Mouse (Mus musculus): ENCODE data around the gene Chst1. TPM values are rescaled to one million over a fixed set of nuclear protein-coding genes. Genes with fewer than 3 reads are reported as not detected.

Gene Chst1
- polyA plus RNA-seq, 1 experiment from 2014 or later = 0.24 TPM

DNA sequence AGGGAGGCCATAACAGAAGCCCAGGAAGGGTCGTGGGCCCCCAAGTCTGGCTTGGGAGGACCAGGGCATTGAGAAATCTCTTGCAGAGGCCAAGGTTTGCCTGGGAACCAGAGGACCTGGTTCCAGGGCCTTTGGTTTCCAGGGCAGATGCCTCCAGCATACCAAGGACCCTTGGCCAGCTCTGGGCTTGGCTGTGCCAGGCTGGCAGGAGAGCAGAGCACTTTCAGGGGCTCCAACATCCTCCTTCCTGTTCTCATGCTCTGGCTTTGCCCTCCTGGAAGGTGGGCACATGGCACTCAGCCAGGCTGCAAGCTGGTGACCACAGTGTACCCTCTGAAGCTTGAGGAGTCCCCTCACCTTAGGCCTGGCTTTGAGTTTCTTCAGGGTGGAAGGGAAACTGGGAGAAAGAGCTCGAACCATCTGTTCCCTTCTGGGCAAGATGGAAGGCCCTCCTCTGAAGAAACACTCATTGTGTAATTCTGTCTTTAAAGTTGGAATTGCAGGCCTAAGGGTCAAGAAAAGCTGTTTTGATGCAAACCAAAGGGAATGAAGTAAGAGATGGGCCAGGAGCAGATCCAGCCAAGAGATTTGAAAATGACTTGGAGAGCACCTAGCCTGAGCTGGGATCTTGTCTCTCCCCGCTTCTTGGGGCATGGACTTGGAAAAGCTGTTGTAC is 10.3 kb downstream of the Chst1 start:
- Histone ChIP-seq H3K27ac (replicated peaks) (no peak overlapping the region), H3K4me2 (no peak overlapping the region), H3K9me3 (replicated peaks) (no peaks in the 10 kb centered on the region), H3K27me3 (peaks cover 17% of the 10 kb centered on the region; the same call in 1 of the 2 replicates), H3K4me1 (replicated peaks) (0 out of 2 replicates have a peak, but pooled peaks cover 5% of the 10 kb centered on the region), H3K36me3 (replicated peaks) (no peaks in the 10 kb centered on the region), H3K4me3 (replicated peaks) (no peak overlapping the region), H3K9ac (no peak overlapping the region)
- ATAC-seq (ENCODE audit: insufficient read depth) = no peak
- WGBS (ENCODE audit: insufficient replicate concordance) = 58% methylated on average over 3 of the region's 3 CpGs

- Histone ChIP-seq H3K4me2 (no peak overlapping the region), H3K9me3 (replicated peaks) (no peaks in the 10 kb centered on the region), H3K27me3 (no peaks in the 10 kb centered on the region), H3K27ac (replicated peaks) (no peak overlapping the region), H3K4me1 (replicated peaks) (peaks cover 10% of the 10 kb centered on the region; the same call in 1 of the 2 replicates), H3K9ac (no peak overlapping the region), H3K36me3 (replicated peaks) (no peaks in the 10 kb centered on the region), H3K4me3 (replicated peaks) (no peak overlapping the region)
- WGBS (ENCODE audit: insufficient replicate concordance) = 84% methylated on average over 15 of the region's 15 CpGs
- ATAC-seq (ENCODE audit: insufficient read depth) = no peak
Measured at GRCm38 (mm10) chr2:92613645-92614044, 14.1 kb downstream of the Chst1 start.

DNA sequence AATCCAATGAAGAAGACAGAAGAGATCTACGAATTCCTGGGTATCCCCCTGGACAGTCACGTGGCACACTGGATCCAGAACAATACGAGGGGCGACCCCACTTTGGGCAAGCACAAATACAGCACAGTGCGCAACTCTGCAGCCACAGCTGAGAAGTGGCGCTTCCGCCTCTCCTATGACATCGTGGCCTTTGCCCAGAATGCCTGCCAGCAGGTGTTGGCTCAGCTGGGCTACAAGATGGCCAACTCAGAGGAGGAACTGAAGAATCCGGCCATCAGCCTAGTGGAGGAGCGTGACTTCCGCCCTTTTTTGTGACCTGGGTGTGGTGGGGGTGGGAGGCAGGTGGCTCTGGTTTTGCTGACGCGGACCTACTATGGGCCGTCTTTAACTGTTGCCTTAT is 14.6 kb downstream of the Chst1 start:
- Histone ChIP-seq H3K9ac (no peak overlapping the region), H3K27me3 (no peaks in the 10 kb centered on the region), H3K27ac (replicated peaks) (no peak overlapping the region), H3K4me2 (no peak overlapping the region), H3K4me1 (replicated peaks) (peaks cover 10% of the 10 kb centered on the region; the same call in 1 of the 2 replicates), H3K36me3 (replicated peaks) (no peaks in the 10 kb centered on the region), H3K4me3 (replicated peaks) (no peak overlapping the region), H3K9me3 (replicated peaks) (no peaks in the 10 kb centered on the region)
- no peak for ATAC-seq (ENCODE audit: insufficient read depth)
- WGBS (ENCODE audit: insufficient replicate concordance) = 78% methylated on average over 14 of the region's 14 CpGs

DNA sequence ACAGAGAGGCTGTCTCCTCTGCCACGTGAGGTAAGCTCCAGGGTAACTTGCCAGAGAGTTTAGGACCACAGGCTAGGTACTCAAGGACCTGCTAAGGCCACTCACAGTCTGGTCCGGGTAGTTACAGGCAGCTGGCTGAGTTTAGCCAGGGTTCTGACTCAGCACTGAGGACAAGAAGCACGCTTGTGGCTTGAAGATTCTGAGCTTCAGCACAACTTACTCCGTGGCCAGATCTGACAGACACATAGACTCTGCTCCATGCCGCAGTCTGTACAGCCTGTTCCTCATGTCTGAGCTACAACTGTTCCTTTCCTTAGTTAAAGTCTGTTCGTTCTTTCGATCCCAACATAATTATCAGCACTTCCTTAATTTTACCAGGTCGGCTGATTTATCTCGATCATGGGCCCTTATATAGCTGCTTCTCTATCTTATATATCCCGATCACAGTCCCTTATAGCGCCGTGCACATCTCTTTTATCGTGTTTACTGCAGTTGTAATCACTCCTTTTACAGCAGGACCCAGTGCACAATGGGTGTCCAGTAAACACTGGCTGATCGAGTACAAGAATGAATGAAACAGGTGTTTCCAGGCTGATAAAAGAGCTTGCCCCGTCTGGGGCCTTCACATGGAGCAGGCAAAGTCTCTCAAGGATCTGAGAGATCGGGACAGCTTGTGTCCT is 17.7 kb downstream of the Chst1 start:
- WGBS (ENCODE audit: insufficient replicate concordance) = 24% methylated on average over 16 of the region's 16 CpGs
- no peaks in the 10 kb centered on the region for H3K36me3 ChIP-seq (replicated peaks)
- H3K27me3 ChIP-seq = no peaks in the 10 kb centered on the region
- peaks cover 6% of the 10 kb centered on the region; the same call in 1 of the 2 replicates for H3K4me1 ChIP-seq (replicated peaks)
- no peak overlapping the region for H3K9ac ChIP-seq
- H3K4me2 ChIP-seq = 0 out of 2 replicates have a peak overlapping the region, but pooled peaks have one; percentile 3
- no peak overlapping the region for H3K4me3 ChIP-seq (replicated peaks)
- H3K9me3 ChIP-seq (replicated peaks) = no peaks in the 10 kb centered on the region
- no peak overlapping the region for H3K27ac ChIP-seq (replicated peaks)
- peak; percentile 67 for ATAC-seq (ENCODE audit: insufficient read depth)

DNA sequence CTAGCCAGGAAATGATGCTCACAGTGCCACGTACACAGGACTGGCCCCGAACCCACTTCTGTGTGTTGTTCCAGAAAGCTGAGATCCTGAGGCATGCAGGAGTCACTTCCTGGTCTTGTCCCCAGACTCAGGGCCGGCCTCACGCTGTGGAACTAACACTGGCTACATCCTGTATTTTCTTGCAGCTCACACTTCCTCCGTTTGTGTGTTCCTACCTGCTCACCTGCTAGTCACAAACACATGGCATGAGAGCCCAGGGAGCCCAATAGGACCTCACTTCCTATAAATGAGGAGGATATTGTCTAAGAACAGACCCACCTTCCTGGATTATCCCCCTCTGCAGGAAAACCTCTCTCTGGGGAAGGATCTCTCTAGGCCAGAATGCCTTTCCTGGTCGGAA is 18.5 kb downstream of the Chst1 start:
- Histone ChIP-seq H3K9ac (no peak overlapping the region), H3K4me2 (no peak overlapping the region), H3K27ac (replicated peaks) (no peak overlapping the region), H3K27me3 (no peaks in the 10 kb centered on the region), H3K9me3 (replicated peaks) (no peaks in the 10 kb centered on the region), H3K4me3 (replicated peaks) (no peak overlapping the region), H3K4me1 (replicated peaks) (peaks cover 6% of the 10 kb centered on the region; the same call in 1 of the 2 replicates), H3K36me3 (replicated peaks) (no peaks in the 10 kb centered on the region)
- WGBS (ENCODE audit: insufficient replicate concordance) = 47% methylated on average over 6 of the region's 6 CpGs
- ATAC-seq (ENCODE audit: insufficient read depth) = no peak

GRCm38 (mm10) chr2:92627633-92628032 is 28.1 kb downstream of the Chst1 start:
- H3K4me1 ChIP-seq (replicated peaks) = no peaks in the 10 kb centered on the region
- 56% methylated on average over 2 of the region's 2 CpGs for whole genome bisulfite sequencing (ENCODE audit: insufficient replicate concordance)
- no peak for ATAC-seq (ENCODE audit: insufficient read depth)
- no peak overlapping the region for H3K9ac ChIP-seq
- H3K4me3 ChIP-seq (replicated peaks) = no peak overlapping the region
- no peak overlapping the region for H3K27ac ChIP-seq (replicated peaks)
- no peaks in the 10 kb centered on the region for H3K27me3 ChIP-seq
- no peak overlapping the region for H3K4me2 ChIP-seq
- H3K36me3 ChIP-seq (replicated peaks) = no peaks in the 10 kb centered on the region
- no peaks in the 10 kb centered on the region for H3K9me3 ChIP-seq (replicated peaks)

GRCm38 (mm10) chr2:92630799-92631198 is 31.3 kb downstream of the Chst1 start:
- no peak for ATAC-seq (ENCODE audit: insufficient read depth)
- Histone ChIP-seq H3K9ac (no peak overlapping the region), H3K4me1 (replicated peaks) (no peaks in the 10 kb centered on the region), H3K9me3 (replicated peaks) (no peaks in the 10 kb centered on the region), H3K36me3 (replicated peaks) (no peaks in the 10 kb centered on the region), H3K27ac (replicated peaks) (no peak overlapping the region), H3K4me2 (no peak overlapping the region), H3K4me3 (replicated peaks) (no peak overlapping the region), H3K27me3 (no peaks in the 10 kb centered on the region)
- WGBS (ENCODE audit: insufficient replicate concordance) = 73% methylated on average over 11 of the region's 11 CpGs

- no peak overlapping the region for H3K27ac ChIP-seq (replicated peaks)
- no peaks in the 10 kb centered on the region for H3K36me3 ChIP-seq (replicated peaks)
- H3K4me1 ChIP-seq (replicated peaks) = no peaks in the 10 kb centered on the region
- H3K4me3 ChIP-seq (replicated peaks) = no peak overlapping the region
- no peak for ATAC-seq (ENCODE audit: insufficient read depth)
- 35% methylated on average over 1 of the region's 1 CpGs for WGBS (ENCODE audit: insufficient replicate concordance)
- H3K9me3 ChIP-seq (replicated peaks) = no peaks in the 10 kb centered on the region
- no peaks in the 10 kb centered on the region for H3K27me3 ChIP-seq
- H3K9ac ChIP-seq = no peak overlapping the region
- no peak overlapping the region for H3K4me2 ChIP-seq
Measured at GRCm38 (mm10) chr2:92632027-92632426, 32.5 kb downstream of the Chst1 start.

DNA sequence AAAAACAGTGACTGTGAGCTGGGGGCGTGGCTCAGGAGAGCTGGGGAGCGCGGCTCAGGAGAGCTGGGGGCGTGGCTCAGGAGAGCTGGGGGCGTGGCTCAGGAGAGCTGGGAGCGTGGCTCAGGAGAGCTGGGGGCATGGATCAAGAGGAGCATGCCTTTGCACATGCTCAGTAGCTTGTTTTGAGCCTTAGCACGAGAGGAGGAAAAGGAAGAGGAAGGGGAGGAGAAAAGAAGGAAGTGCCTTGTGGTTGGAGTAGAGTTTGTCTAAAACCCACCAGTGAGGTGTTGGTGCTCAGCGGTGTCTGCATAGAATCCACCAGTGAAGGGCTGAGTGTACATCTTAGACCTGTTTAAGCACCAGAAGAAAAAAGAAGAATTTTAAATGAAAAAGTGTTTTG is 41.0 kb downstream of the Chst1 start:
- no peak overlapping the region for H3K9ac ChIP-seq
- no peak overlapping the region for H3K27ac ChIP-seq (replicated peaks)
- H3K4me2 ChIP-seq = 0 out of 2 replicates have a peak overlapping the region, but pooled peaks have one; percentile 13
- H3K4me1 ChIP-seq (replicated peaks) = peaks cover 7% of the 10 kb centered on the region
- no peaks in the 10 kb centered on the region for H3K36me3 ChIP-seq (replicated peaks)
- H3K4me3 ChIP-seq (replicated peaks) = no peak overlapping the region
- no peak for ATAC-seq (ENCODE audit: insufficient read depth)
- H3K27me3 ChIP-seq = no peaks in the 10 kb centered on the region
- no peaks in the 10 kb centered on the region for H3K9me3 ChIP-seq (replicated peaks)
- 6% methylated on average over 8 of the region's 8 CpGs for WGBS (ENCODE audit: insufficient replicate concordance)

GRCm38 (mm10) chr2:92645282-92646037 is 46.0 kb downstream of the Chst1 start:
- WGBS (ENCODE audit: insufficient replicate concordance) = 46% methylated on average over 7 of the region's 7 CpGs
- no peak for ATAC-seq (ENCODE audit: insufficient read depth)
- no peaks in the 10 kb centered on the region for H3K27me3 ChIP-seq
- H3K27ac ChIP-seq (replicated peaks) = no peak overlapping the region
- peaks cover 14% of the 10 kb centered on the region for H3K4me1 ChIP-seq (replicated peaks)
- no peaks in the 10 kb centered on the region for H3K9me3 ChIP-seq (replicated peaks)
- no peak overlapping the region for H3K4me2 ChIP-seq
- no peak overlapping the region for H3K4me3 ChIP-seq (replicated peaks)
- H3K9ac ChIP-seq = no peak overlapping the region
- no peaks in the 10 kb centered on the region for H3K36me3 ChIP-seq (replicated peaks)

DNA sequence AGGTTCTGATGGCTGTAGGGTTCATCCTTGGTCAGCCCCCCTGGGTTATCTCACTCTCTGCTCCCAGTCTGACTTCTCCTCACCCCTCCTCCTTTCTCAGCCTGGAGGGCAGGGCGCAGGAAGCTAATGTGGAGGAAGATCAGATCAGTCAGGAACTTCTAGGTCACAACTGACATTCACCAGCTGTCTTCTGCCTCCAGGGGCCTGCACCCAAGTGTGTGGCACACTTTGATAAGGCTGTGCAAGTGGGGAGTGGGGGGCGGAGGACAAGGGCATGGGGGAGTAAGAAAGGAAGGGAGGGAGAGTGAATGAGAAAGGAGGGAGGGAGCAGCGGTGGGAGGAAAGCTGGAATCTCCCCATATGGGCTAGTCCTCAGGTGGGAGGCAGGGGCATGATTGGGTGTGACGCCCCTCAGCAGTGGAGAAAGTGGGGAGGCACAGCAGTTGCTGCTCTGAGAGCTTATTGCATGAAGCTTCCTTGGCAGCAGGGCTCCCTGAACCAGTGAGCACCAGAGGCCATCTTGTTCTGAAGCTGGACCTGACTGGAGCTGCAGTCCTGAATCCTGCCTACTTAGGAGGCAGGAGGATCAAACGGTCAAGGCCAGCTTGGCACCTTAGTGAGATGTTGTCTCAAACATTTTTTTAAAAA is 49.8 kb downstream of the Chst1 start:
- peaks cover 10% of the 10 kb centered on the region; the same call in 1 of the 2 replicates for H3K4me1 ChIP-seq (replicated peaks)
- H3K4me3 ChIP-seq (replicated peaks) = no peak overlapping the region
- 22% methylated on average over 5 of the region's 5 CpGs for WGBS (ENCODE audit: insufficient replicate concordance)
- H3K36me3 ChIP-seq (replicated peaks) = no peaks in the 10 kb centered on the region
- H3K9ac ChIP-seq = no peak overlapping the region
- no peak overlapping the region for H3K4me2 ChIP-seq
- no peaks in the 10 kb centered on the region for H3K9me3 ChIP-seq (replicated peaks)
- ATAC-seq (ENCODE audit: insufficient read depth) = peak; percentile 81
- no peaks in the 10 kb centered on the region for H3K27me3 ChIP-seq
- H3K27ac ChIP-seq (replicated peaks) = no peak overlapping the region

All from liver, embryonic 15.5 days (tissue).